Mouse (Mus musculus) stomach, embryonic 14.5 days (tissue): Measurements from ENCODE around the gene Acot11. TPM values are rescaled to one million over a fixed set of nuclear protein-coding genes. Genes with fewer than 3 reads are reported as not detected.
"Not testable (repeated sequence)": the region's sequence is repeated elsewhere in the genome, so short reads cannot be mapped to it uniquely, and the experiment has no call there.

ENCODE experiments used
- ATAC-seq: fragments of 200-750 bp; cut with Nextera tagmentation; 2 replicates; pipeline ENCODE4 v1.8.0; 2017; ENCODE audit warnings: low read depth, moderate TSS enrichment; ENCODE audit not compliant: insufficient number of reproducible peaks, insufficient read depth, low FRiP score
- H3K27ac ChIP-seq: fragments of 300-500 bp; sonication (generic); 2 replicates; pipeline ENCODE4 v1.5.1; 2014; ENCODE audit warnings: mild to moderate bottlenecking, low read length, moderate library complexity, mixed read lengths
- H3K27me3 ChIP-seq: fragments of 300-500 bp; sonication (generic); 2 replicates; pipeline ENCODE4 v1.6.1; 2014; ENCODE audit warnings: low read length, control low read depth, mixed read lengths; ENCODE audit not compliant: control insufficient read depth, insufficient read depth
- H3K36me3 ChIP-seq: fragments of 300-500 bp; sonication (generic); 2 replicates; pipeline ENCODE4 v1.6.1; 2014; ENCODE audit warnings: mild to moderate bottlenecking, control low read depth, low read length, moderate library complexity, mixed read lengths; ENCODE audit not compliant: control insufficient read depth, insufficient read depth
- H3K4me1 ChIP-seq: fragments of 300-500 bp; sonication (generic); 2 replicates; pipeline ENCODE4 v1.6.1; 2014; ENCODE audit warnings: low read length, control low read depth, mixed read lengths; ENCODE audit not compliant: control insufficient read depth, insufficient read depth
- H3K4me2 ChIP-seq: fragments of 300-500 bp; sonication (generic); replicated peaks from 2 replicates; pipeline ENCODE4 v1.6.1; 2014; ENCODE audit warnings: low read depth, low read length, control low read depth
- H3K4me3 ChIP-seq: fragments of 300-500 bp; sonication (generic); 2 replicates; pipeline ENCODE4 v1.5.1; 2014; ENCODE audit warnings: low read depth, low read length, control low read depth
- H3K9ac ChIP-seq: fragments of 300-500 bp; sonication (generic); replicated peaks from 2 replicates; pipeline ENCODE4 v1.6.1; 2014; ENCODE audit warnings: low read depth, mild to moderate bottlenecking, control low read depth, low read length, moderate library complexity, mixed read lengths
- H3K9me3 ChIP-seq: fragments of 300-500 bp; sonication (generic); 2 replicates; pipeline ENCODE4 v1.6.1; 2016; ENCODE audit warnings: low read depth, low read length, control low read depth; ENCODE audit not compliant: control insufficient read depth
- WGBS: fragments of 180-500 bp; shearing (Covaris S2); extraction: QIAGEN DNeasy Blood & Tissue Kit; methylation state at CpG from one replicate; pipeline ENCODE4 v1.1.7; 2014; 5-methylcytosine and 5-hydroxymethylcytosine counted together
- polyA plus RNA-seq: library from polyadenylated mRNA; unstranded; fragments of >200 nt; fragmentation: Nextera tagmentation; extraction: Ambion mirVana; gene quantifications from 2 replicates; pipeline ENCODE4 v1.2.1, GENCODE M21; 2014

Acot11 gene
- polyA plus RNA-seq, 1 experiment from 2014 or later: 3.7 TPM

DNA sequence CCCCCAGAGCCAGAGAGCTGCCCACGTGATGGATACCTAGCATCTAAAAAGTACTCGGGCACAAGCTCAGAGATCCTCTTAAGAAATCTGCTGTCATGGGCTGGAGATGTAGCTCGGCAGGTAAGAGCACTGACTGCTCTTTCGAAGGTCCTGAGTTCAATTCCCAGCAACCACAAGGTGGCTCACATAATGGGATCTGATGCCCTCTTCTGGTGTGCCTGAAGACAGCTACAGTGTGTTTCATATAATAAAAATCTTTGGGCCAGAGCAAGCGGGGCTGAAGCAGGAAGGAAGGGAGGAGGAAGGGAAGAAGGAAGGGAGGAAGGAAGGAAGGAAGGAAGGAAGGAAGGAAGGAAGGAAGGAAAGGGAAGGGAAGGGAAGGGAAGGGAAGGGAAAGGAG is 14.6 kb downstream of the Acot11 start:
- H3K9ac ChIP-seq, ATAC-seq, H3K9me3 ChIP-seq, H3K4me2 ChIP-seq, H3K36me3 ChIP-seq, H3K27me3 ChIP-seq, H3K27ac ChIP-seq, H3K4me3 ChIP-seq: not testable (repeated sequence)
- WGBS: 81% methylated on average over 5 of the region's 5 CpGs
- H3K4me1 ChIP-seq: peaks cover 24% of the 10 kb centered on the region

DNA sequence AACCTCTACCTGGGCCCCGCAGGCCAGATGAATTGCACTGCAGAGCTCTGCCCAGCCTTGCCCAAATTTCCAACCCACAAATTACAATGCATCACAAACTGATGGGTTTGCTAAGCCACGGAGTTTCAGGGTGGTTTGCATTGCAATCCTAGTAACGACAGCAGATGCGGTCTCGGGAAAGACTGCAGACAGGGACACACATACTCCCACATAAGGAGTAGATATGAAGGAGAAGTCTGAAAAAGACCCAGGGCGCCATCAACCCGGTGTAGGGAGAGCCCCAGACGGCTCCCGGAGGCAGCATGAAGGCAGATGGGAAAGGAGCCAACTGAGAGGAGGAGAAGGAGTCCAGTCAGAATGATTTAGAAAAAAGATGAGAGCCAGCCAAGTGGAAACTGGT is 15.1 kb downstream of the Acot11 start:
- Histone ChIP-seq H3K4me1 (peaks cover 27% of the 10 kb centered on the region), H3K36me3 (no peaks in the 10 kb centered on the region), H3K9ac (no peak overlapping the region), H3K27ac (no peak overlapping the region), H3K9me3 (no peaks in the 10 kb centered on the region), H3K27me3 (no peaks in the 10 kb centered on the region), H3K4me2 (no peak overlapping the region), H3K4me3 (no peak overlapping the region)
- whole genome bisulfite sequencing: 52% methylated on average over 9 of the region's 9 CpGs
- no peak for ATAC-seq

DNA sequence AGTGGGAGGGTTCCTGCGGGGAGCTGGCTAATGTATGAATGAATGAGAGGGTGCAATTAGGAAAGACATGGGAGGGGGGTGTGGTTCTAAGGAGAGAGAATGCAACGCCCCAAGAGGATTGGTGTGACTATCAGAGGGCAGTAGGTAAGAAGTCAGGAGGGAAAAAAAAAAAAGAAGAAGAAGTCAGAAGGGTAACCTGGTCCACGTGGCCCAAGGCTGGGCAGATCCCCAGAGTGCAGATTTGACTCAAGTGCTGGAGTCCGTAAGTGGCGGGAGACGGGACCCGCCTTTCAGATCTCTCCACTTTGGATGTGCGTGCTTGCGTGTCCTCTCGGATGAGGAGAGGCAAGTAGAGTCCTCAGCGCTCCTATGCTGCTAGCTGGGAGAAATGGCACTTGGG is 16.2 kb downstream of the Acot11 start:
- Histone ChIP-seq H3K4me3 (no peak overlapping the region), H3K27me3 (no peaks in the 10 kb centered on the region), H3K9me3 (no peaks in the 10 kb centered on the region), H3K4me2 (no peak overlapping the region), H3K27ac (no peak overlapping the region), H3K9ac (no peak overlapping the region), H3K4me1 (peaks cover 27% of the 10 kb centered on the region), H3K36me3 (no peaks in the 10 kb centered on the region)
- no peak for ATAC-seq
- 78% methylated on average over 11 of the region's 11 CpGs for WGBS

DNA sequence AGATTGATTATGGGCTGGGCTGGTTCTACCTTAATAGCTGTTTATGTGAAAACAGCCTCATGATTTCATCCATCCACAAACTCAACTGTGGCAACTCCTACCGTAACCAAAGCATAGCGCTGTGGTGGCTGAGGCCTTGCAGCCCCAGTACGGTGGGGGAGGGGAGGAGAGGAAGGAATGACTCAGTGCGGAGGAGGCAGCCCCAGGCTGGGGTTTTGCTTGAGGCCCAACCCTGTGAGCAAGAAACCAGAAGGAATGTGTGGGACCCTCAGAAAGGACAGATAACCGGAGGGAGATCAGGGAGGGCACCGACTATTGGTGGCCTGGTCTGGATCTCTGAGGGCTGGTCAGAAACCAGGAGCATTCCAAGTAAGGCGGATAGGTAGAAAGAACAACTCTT is 17.0 kb downstream of the Acot11 start:
- Histone ChIP-seq H3K27ac (no peak overlapping the region), H3K4me3 (no peak overlapping the region), H3K27me3 (no peaks in the 10 kb centered on the region), H3K4me2 (no peak overlapping the region), H3K4me1 (peaks cover 27% of the 10 kb centered on the region), H3K9ac (no peak overlapping the region), H3K9me3 (no peaks in the 10 kb centered on the region), H3K36me3 (no peaks in the 10 kb centered on the region)
- WGBS: 40% methylated on average over 7 of the region's 7 CpGs
- no peak for ATAC-seq

DNA sequence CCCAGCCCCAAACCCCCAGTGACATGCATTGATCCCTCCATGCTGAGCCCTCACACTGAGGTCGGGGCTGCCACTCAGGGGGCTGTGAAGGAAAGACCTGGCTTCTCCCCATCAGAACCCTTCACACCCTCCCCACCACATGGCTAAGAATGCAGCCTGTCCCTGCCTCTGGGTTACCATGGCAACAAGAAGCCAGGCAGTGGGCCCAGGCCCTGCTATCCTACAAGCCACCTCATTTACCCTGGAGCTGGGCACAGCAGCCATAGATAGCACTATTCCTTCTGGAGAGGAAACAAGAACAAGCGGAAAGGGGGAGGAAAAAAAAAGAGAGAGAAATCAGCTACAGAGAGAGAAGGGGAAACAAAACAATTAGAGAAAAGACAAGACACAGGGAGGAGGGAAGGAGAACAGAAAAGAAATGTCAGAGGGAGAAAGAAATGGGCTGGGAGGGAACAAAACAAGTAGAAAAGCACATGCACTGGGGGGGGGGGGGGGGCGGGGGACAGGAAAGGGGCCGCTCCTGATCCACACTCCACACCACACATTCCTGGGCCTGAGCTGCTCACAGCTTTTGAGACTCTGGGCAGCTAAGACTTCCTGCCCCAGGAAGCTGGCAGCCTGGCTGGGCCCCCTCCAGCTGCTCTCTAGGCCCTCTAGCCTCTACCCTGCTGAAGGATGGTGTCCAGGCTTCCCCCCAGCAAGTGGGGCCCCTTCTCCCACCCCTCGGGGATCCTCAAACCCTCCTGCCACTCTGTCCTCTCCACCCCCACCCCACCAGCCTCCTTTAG is 18.9 kb downstream of the Acot11 start:
- no peaks in the 10 kb centered on the region for H3K27me3 ChIP-seq
- H3K9me3 ChIP-seq: no peaks in the 10 kb centered on the region
- WGBS: 19% methylated on average over 3 of the region's 5 CpGs
- peak; percentile 72 for ATAC-seq
- H3K9ac ChIP-seq: no peak overlapping the region
- peaks cover 27% of the 10 kb centered on the region for H3K4me1 ChIP-seq
- peak overlapping the region; percentile 80 for H3K27ac ChIP-seq
- H3K4me3 ChIP-seq: no peak overlapping the region
- H3K36me3 ChIP-seq: no peaks in the 10 kb centered on the region
- H3K4me2 ChIP-seq: no peak overlapping the region

DNA sequence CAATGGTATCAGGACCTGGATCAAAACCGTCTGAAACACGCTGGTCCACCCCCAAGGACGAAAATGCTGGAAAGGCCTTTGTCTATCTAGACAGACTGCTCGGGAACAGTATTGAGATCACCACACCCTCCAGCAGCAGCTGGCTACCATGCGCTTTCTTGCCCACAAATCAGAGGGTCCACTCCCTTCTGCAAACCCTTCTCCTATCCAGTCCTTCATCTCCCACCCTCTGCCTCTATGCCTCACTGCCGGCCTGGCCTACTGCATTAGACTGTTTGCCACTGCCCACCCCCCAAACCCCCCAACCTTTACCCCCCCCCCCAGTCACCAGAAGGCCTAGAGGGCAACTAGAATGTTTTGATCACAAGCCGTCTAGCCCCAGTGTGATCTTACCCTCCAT is 19.5 kb downstream of the Acot11 start:
- WGBS: 69% methylated on average over 7 of the region's 7 CpGs
- Histone ChIP-seq H3K4me3 (no peak overlapping the region), H3K27ac (peak overlapping the region; percentile 80; the same call in 1 of the 2 replicates), H3K27me3 (no peaks in the 10 kb centered on the region), H3K9me3 (no peaks in the 10 kb centered on the region), H3K4me1 (peaks cover 27% of the 10 kb centered on the region), H3K9ac (no peak overlapping the region), H3K4me2 (no peak overlapping the region), H3K36me3 (no peaks in the 10 kb centered on the region)
- ATAC-seq: no peak

DNA sequence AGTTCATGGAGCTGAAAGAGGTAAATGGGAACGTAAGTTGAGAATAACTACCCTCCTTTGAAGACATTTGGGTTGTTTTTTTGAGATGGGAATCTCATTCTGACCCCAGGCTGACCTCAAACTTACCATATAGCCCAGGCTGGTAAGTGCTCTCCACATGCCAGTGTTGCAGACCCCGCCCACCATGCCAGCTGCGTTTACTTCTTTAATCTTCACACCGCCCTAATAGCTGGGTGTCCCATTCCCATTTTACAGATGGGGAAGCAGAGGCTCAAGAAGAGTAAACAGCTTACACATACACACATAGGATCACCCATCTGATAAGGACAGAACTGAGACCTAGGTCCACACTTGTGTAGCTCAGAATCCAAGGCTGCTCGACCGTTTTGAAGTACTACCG is 20.0 kb downstream of the Acot11 start:
- peaks cover 25% of the 10 kb centered on the region for H3K4me1 ChIP-seq
- no peak overlapping the region for H3K4me3 ChIP-seq
- no peak for ATAC-seq
- 0 out of 2 replicates have a peak overlapping the region, but pooled peaks have one; percentile 80 for H3K27ac ChIP-seq
- no peaks in the 10 kb centered on the region for H3K36me3 ChIP-seq
- H3K9ac ChIP-seq: no peak overlapping the region
- no peaks in the 10 kb centered on the region for H3K9me3 ChIP-seq
- 90% methylated on average over 7 of the region's 7 CpGs for WGBS
- H3K4me2 ChIP-seq: no peak overlapping the region
- no peaks in the 10 kb centered on the region for H3K27me3 ChIP-seq

DNA sequence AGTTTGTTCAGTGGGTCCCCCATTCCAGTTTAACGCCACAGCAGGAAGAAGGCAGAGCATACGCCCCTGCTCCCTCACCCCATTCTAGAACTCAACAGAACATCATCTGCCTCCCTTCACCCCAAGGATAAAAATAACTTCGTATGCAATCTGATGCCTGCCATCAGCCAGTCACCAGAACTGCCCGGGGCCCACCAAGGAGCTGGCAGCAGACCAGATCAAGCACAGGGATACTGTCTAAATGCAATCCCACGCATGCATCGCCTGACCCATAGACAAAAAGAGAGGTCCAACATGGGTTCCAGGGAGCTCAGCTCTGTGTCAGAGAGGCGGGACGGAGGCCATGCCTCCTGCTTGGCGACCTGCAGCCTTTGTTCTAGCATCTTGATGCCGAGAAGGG is 21.7 kb downstream of the Acot11 start:
- WGBS: 74% methylated on average over 10 of the region's 10 CpGs
- Histone ChIP-seq H3K4me1 (peaks cover 23% of the 10 kb centered on the region), H3K4me3 (no peak overlapping the region)

DNA sequence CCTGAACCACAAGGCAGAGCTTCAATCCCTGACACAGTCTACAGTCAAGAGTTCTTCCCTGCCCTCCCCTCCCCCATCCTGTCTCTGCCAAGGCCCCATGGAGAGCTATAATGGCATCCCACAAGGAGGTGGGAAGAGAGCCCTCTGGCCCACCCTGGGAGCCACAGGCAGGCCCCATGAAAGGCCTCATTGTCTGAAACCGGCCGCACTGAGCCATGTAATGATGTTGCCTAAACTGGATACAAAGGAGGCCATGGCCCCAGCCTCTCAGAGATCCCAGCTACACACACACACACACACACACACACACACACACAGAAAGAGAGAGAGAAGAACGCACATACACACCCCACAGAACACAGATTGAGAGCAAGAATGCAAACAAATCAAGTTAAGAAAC is 24.8 kb downstream of the Acot11 start:
- Histone ChIP-seq H3K4me1 (peaks cover 9% of the 10 kb centered on the region), H3K9me3 (no peaks in the 10 kb centered on the region), H3K4me2 (no peak overlapping the region), H3K9ac (no peak overlapping the region), H3K4me3 (no peak overlapping the region), H3K36me3 (no peaks in the 10 kb centered on the region), H3K27me3 (no peaks in the 10 kb centered on the region), H3K27ac (no peak overlapping the region)
- 32% methylated on average over 3 of the region's 3 CpGs for WGBS
- no peak for ATAC-seq

More for the DNA sequence above, 21.7 kb downstream of the Acot11 start:
- Histone ChIP-seq H3K27ac (no peak overlapping the region), H3K36me3 (no peaks in the 10 kb centered on the region), H3K9ac (no peak overlapping the region), H3K4me2 (no peak overlapping the region), H3K27me3 (no peaks in the 10 kb centered on the region), H3K9me3 (no peaks in the 10 kb centered on the region)
- no peak for ATAC-seq
